Mouse (Mus musculus) midbrain, embryonic 15.5 days (tissue): Measurements from ENCODE around the gene Dcakd. TPM values are rescaled to one million over a fixed set of nuclear protein-coding genes. Genes with fewer than 3 reads are reported as not detected.

ENCODE experiments used
- ATAC-seq: fragments of 200-750 bp; cut with Nextera tagmentation; replicated peaks from 2 replicates; pipeline ENCODE4 v1.8.0; 2017; ENCODE audit warnings: moderate TSS enrichment
- H3K27ac ChIP-seq: fragments of 300-500 bp; sonication (generic); 2 replicates; pipeline ENCODE4 v1.5.1; 2015; ENCODE audit warnings: mild to moderate bottlenecking, inconsistent platforms
- H3K27me3 ChIP-seq: fragments of 300-500 bp; sonication (generic); replicated peaks from 2 replicates; pipeline ENCODE4 v1.6.1; 2015; ENCODE audit warnings: inconsistent platforms
- H3K36me3 ChIP-seq: fragments of 300-500 bp; sonication (generic); replicated peaks from 2 replicates; pipeline ENCODE4 v1.6.1; 2015; ENCODE audit warnings: inconsistent platforms
- H3K4me1 ChIP-seq: fragments of 300-500 bp; sonication (generic); 2 replicates; pipeline ENCODE4 v1.6.1; 2015; ENCODE audit warnings: inconsistent platforms
- H3K4me2 ChIP-seq: fragments of 300-500 bp; sonication (generic); 2 replicates; pipeline ENCODE4 v1.6.1; 2015; ENCODE audit warnings: inconsistent platforms, mild to moderate bottlenecking, moderate library complexity
- H3K4me3 ChIP-seq: fragments of 300-500 bp; sonication (generic); 2 replicates; pipeline ENCODE4 v1.5.1; 2015; ENCODE audit warnings: mild to moderate bottlenecking, inconsistent platforms
- H3K9ac ChIP-seq: fragments of 300-500 bp; sonication (generic); 2 replicates; pipeline ENCODE4 v1.6.1; 2015; ENCODE audit warnings: mild to moderate bottlenecking, inconsistent platforms
- H3K9me3 ChIP-seq: fragments of 300-500 bp; sonication (generic); 2 replicates; pipeline ENCODE4 v1.6.1; 2016; ENCODE audit warnings: inconsistent platforms
- WGBS: fragments of 180-500 bp; shearing (Covaris S2); methylation state at CpG from one replicate; pipeline ENCODE4 v1.1.7; 2015; ENCODE audit warnings: mixed read lengths; 5-methylcytosine and 5-hydroxymethylcytosine counted together
- polyA plus RNA-seq: library from polyadenylated mRNA; unstranded; fragments of >200 nt; fragmentation: Nextera tagmentation; extraction: Ambion mirVana; gene quantifications from 2 replicates; pipeline ENCODE4 v1.2.1, GENCODE M21; 2015

The Dcakd gene
- polyA plus RNA-seq = 182 and 184 TPM in 2 replicates

- Histone ChIP-seq H3K9me3 (no peaks in the 10 kb centered on the region), H3K4me1 (peaks cover 30% of the 10 kb centered on the region)
- under 1% methylated on average over 36 of the region's 36 CpGs for WGBS
Observed at GRCm38 (mm10) chr11:103028176-103028891, at the start of gene Dcakd, which contains the start of gene Nmt1. Dcakd (minus strand) TSS chr11:103028333. Nmt1 (plus strand) TSS chr11:103028190.

GRCm38 (mm10) chr11:103076581-103076980, 48.4 kb upstream of the Dcakd start:
- Histone ChIP-seq H3K4me2 (no peak overlapping the region), H3K27ac (no peak overlapping the region), H3K4me1 (peaks cover 14% of the 10 kb centered on the region), H3K36me3 (no peaks in the 10 kb centered on the region), H3K4me3 (no peak overlapping the region), H3K9me3 (no peaks in the 10 kb centered on the region), H3K9ac (no peak overlapping the region), H3K27me3 (peaks cover 26% of the 10 kb centered on the region)
- no peak for ATAC-seq
- 88% methylated on average over 8 of the region's 8 CpGs for WGBS

More at GRCm38 (mm10) chr11:103028176-103028891, at the start of gene Dcakd, which contains the start of gene Nmt1:
- H3K27me3 ChIP-seq = no peaks in the 10 kb centered on the region
- peak; percentile 99 for ATAC-seq
- peak within 1 kb of the TSS; percentile 81 for H3K27ac ChIP-seq
- peak within 1 kb of the TSS; percentile 69 for H3K4me3 ChIP-seq
- H3K4me2 ChIP-seq = peak within 1 kb of the TSS; percentile 81
- no peaks in the 10 kb centered on the region for H3K36me3 ChIP-seq
- H3K9ac ChIP-seq = peak within 1 kb of the TSS; percentile 67

GRCm38 (mm10) chr11:103076010-103076409, 47.9 kb upstream of the Dcakd start:
- WGBS = 96% methylated on average over 7 of the region's 7 CpGs
- Histone ChIP-seq H3K4me2 (no peak overlapping the region), H3K9ac (no peak overlapping the region), H3K27me3 (peaks cover 21% of the 10 kb centered on the region), H3K9me3 (no peaks in the 10 kb centered on the region), H3K4me1 (peaks cover 11% of the 10 kb centered on the region), H3K36me3 (no peaks in the 10 kb centered on the region), H3K27ac (no peak overlapping the region), H3K4me3 (no peak overlapping the region)
- ATAC-seq = no peak

- Histone ChIP-seq H3K27ac (no peak overlapping the region), H3K9me3 (no peaks in the 10 kb centered on the region), H3K36me3 (no peaks in the 10 kb centered on the region), H3K4me3 (no peak overlapping the region), H3K27me3 (peaks cover 9% of the 10 kb centered on the region), H3K9ac (no peak overlapping the region), H3K4me1 (no peaks in the 10 kb centered on the region; the same call in 1 of the 2 replicates), H3K4me2 (no peak overlapping the region)
- WGBS = 22% methylated on average over 10 of the region's 10 CpGs
- ATAC-seq = no peak
Observed at GRCm38 (mm10) chr11:103074796-103075323, 46.7 kb upstream of the Dcakd start.

GRCm38 (mm10) chr11:103074121-103074650, 46.1 kb upstream of the Dcakd start:
- no peaks in the 10 kb centered on the region; the same call in 1 of the 2 replicates for H3K4me1 ChIP-seq
- H3K36me3 ChIP-seq = no peaks in the 10 kb centered on the region
- H3K27me3 ChIP-seq = peaks cover 2% of the 10 kb centered on the region; the same call in 1 of the 2 replicates
- no peak overlapping the region for H3K4me3 ChIP-seq
- no peak overlapping the region for H3K9ac ChIP-seq
- ATAC-seq = no peak
- no peak overlapping the region for H3K4me2 ChIP-seq
- WGBS = 56% methylated on average over 10 of the region's 10 CpGs
- H3K9me3 ChIP-seq = no peaks in the 10 kb centered on the region
- H3K27ac ChIP-seq = no peak overlapping the region

- WGBS = 77% methylated on average over 7 of the region's 7 CpGs
- Histone ChIP-seq H3K9me3 (no peaks in the 10 kb centered on the region), H3K36me3 (peaks cover under 1% of the 10 kb centered on the region; the same call in 1 of the 2 replicates), H3K4me3 (no peak overlapping the region), H3K27ac (no peak overlapping the region), H3K4me1 (no peaks in the 10 kb centered on the region; the same call in 1 of the 2 replicates), H3K9ac (no peak overlapping the region), H3K4me2 (no peak overlapping the region), H3K27me3 (no peaks in the 10 kb centered on the region)
- no peak for ATAC-seq
Observed at GRCm38 (mm10) chr11:103073671-103074070, 45.5 kb upstream of the Dcakd start.

- no peak overlapping the region for H3K4me3 ChIP-seq
- ATAC-seq = no peak
- H3K27ac ChIP-seq = no peak overlapping the region
- 93% methylated on average over 10 of the region's 10 CpGs for WGBS
- H3K4me1 ChIP-seq = no peaks in the 10 kb centered on the region; the same call in 1 of the 2 replicates
- H3K9me3 ChIP-seq = no peaks in the 10 kb centered on the region
- H3K9ac ChIP-seq = no peak overlapping the region
- H3K27me3 ChIP-seq = no peaks in the 10 kb centered on the region
- peaks cover 27% of the 10 kb centered on the region for H3K36me3 ChIP-seq
- H3K4me2 ChIP-seq = no peak overlapping the region
Observed at GRCm38 (mm10) chr11:103070322-103070880, 42.3 kb upstream of the Dcakd start.

- peaks cover 27% of the 10 kb centered on the region for H3K36me3 ChIP-seq
- H3K9ac ChIP-seq = no peak overlapping the region
- H3K4me2 ChIP-seq = no peak overlapping the region
- no peaks in the 10 kb centered on the region for H3K27me3 ChIP-seq
- 96% methylated on average over 2 of the region's 2 CpGs for WGBS
- H3K4me1 ChIP-seq = no peaks in the 10 kb centered on the region; the same call in 1 of the 2 replicates
- no peak for ATAC-seq
- no peak overlapping the region for H3K4me3 ChIP-seq
- H3K9me3 ChIP-seq = no peaks in the 10 kb centered on the region
- no peak overlapping the region for H3K27ac ChIP-seq
Observed at GRCm38 (mm10) chr11:103069731-103070130, 41.6 kb upstream of the Dcakd start.

GRCm38 (mm10) chr11:103068884-103069283, 40.8 kb upstream of the Dcakd start:
- H3K9ac ChIP-seq = no peak overlapping the region
- H3K36me3 ChIP-seq = peaks cover 36% of the 10 kb centered on the region
- H3K4me1 ChIP-seq = no peaks in the 10 kb centered on the region
- no peak overlapping the region for H3K27ac ChIP-seq
- no peak overlapping the region for H3K4me2 ChIP-seq
- H3K27me3 ChIP-seq = no peaks in the 10 kb centered on the region
- no peaks in the 10 kb centered on the region for H3K9me3 ChIP-seq
- H3K4me3 ChIP-seq = no peak overlapping the region
- WGBS = 89% methylated on average over 11 of the region's 11 CpGs
- no peak for ATAC-seq

- WGBS = 94% methylated on average over 4 of the region's 4 CpGs
- Histone ChIP-seq H3K4me2 (no peak overlapping the region), H3K27me3 (no peaks in the 10 kb centered on the region), H3K4me3 (no peak overlapping the region), H3K9ac (no peak overlapping the region), H3K4me1 (no peaks in the 10 kb centered on the region), H3K36me3 (peaks cover 42% of the 10 kb centered on the region), H3K27ac (no peak overlapping the region), H3K9me3 (no peaks in the 10 kb centered on the region)
- no peak for ATAC-seq
Observed at GRCm38 (mm10) chr11:103068272-103068671, 40.1 kb upstream of the Dcakd start.

- Histone ChIP-seq H3K4me3 (no peak overlapping the region), H3K4me2 (no peak overlapping the region), H3K9me3 (no peaks in the 10 kb centered on the region), H3K9ac (no peak overlapping the region), H3K36me3 (peaks cover 44% of the 10 kb centered on the region), H3K27me3 (no peaks in the 10 kb centered on the region), H3K4me1 (no peaks in the 10 kb centered on the region), H3K27ac (no peak overlapping the region)
- 87% methylated on average over 8 of the region's 8 CpGs for WGBS
- ATAC-seq = no peak
Observed at GRCm38 (mm10) chr11:103067457-103068001, 39.4 kb upstream of the Dcakd start.

- Histone ChIP-seq H3K4me1 (no peaks in the 10 kb centered on the region), H3K36me3 (peaks cover 47% of the 10 kb centered on the region), H3K4me3 (no peak overlapping the region), H3K9ac (no peak overlapping the region), H3K27me3 (no peaks in the 10 kb centered on the region), H3K9me3 (no peaks in the 10 kb centered on the region), H3K4me2 (no peak overlapping the region), H3K27ac (no peak overlapping the region)
- 92% methylated on average over 6 of the region's 6 CpGs for WGBS
- ATAC-seq = no peak
Observed at GRCm38 (mm10) chr11:103067051-103067361, 38.9 kb upstream of the Dcakd start.
